In the genomic region with DNA sequence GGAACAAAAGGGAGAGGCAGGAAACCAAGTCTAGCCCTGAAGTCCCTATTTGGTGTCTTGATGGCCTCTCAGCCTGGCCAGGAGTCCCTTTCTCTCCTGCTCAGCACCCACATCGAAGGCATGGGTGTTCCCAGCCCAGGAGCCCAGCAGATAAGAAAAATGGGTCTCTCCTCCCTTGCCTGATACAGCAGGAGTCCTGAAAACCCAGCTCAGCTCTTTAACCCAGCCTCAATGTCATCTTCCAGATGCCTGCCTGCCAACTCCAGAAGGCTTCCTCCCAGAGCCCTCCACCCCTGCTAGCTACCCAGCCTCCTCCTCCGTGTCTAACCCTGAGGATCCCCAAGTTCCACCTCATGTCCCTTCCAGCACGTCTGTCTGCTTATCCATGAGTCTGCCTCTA, we compare ENCODE assay signal across 21 mouse cellular contexts. TPM values are rescaled to one million over a fixed set of nuclear protein-coding genes. Genes with fewer than 3 reads are reported as not detected.
A peak's percentile ranks its signal among the peaks of the same experiment; 100 is the strongest.
DNase-seq lines count a peak whose midpoint lies in the region; ATAC-seq lines count a peak whose summit lies in the region.
"Had no signal": no experiment of that assay in that cellular context is flagged by ENCODE, and none has a peak within 500 bp of the region (broad histone marks: within the 10 kb centered on the region; RNA-seq: fewer than 3 reads in every experiment).

No protein-coding gene starts in this region.

- DNase-seq in gastrocnemius, postnatal 10 days: peak; percentile 2
- DNase-seq in gastrocnemius, adult 8-10 months (ENCODE audit: low spot score in 2 of 2): no peak
- DNase-seq in midbrain, embryonic 10.5 days (ENCODE audit: low spot score): peak; percentile 7
- DNase-seq in thymus, postnatal 4 days: peak; percentile 11
- no peak for DNase-seq in thymus, postnatal 10 days (ENCODE audit: low spot score in 2 of 2)
- DNase-seq in neural tube, embryonic 11.5 days (ENCODE audit: low spot score): peak; percentile 2
- DNase-seq in adrenal gland, adult 2 months: no peak
- DNase-seq: cerebellum, adult 11-12 months; cerebellum, postnatal 36 days; forebrain, postnatal 0 days; gastrocnemius, postnatal 25 days; left cerebral cortex, postnatal 4 days; midbrain, embryonic 14.5 days had no signal

- H3K9ac ChIP-seq in midbrain, embryonic 13.5 days (replicated peaks): no peak overlapping the region
- H3K9ac ChIP-seq in neural tube, embryonic 11.5 days (ENCODE audit: low read length): no peak overlapping the region
- H3K9ac ChIP-seq: forebrain, postnatal 0 days; heart, embryonic 12.5 days; liver, embryonic 15.5 days; neural tube, embryonic 12.5 days had no signal

- peaks cover 9% of the 10 kb centered on the region; the same call in 1 of the 2 replicates for H3K4me1 ChIP-seq in midbrain, embryonic 10.5 days
- 0 out of 2 replicates have a peak, but pooled peaks cover 4% of the 10 kb centered on the region for H3K4me1 ChIP-seq in midbrain, embryonic 13.5 days (replicated peaks)
- H3K4me1 ChIP-seq in neural tube, embryonic 11.5 days (ENCODE audit: control insufficient read depth, insufficient read depth, low read length): no peaks in the 10 kb centered on the region
- H3K4me1 ChIP-seq: embryonic facial prominence, embryonic 10.5 days; heart, embryonic 12.5 days; liver, embryonic 15.5 days; neural tube, embryonic 12.5 days had no signal

- no peak overlapping the region for H3K4me2 ChIP-seq in midbrain, embryonic 13.5 days (replicated peaks)
- H3K4me2 ChIP-seq in neural tube, embryonic 11.5 days (ENCODE audit: low read depth): no peak overlapping the region
- H3K4me2 ChIP-seq: heart, embryonic 12.5 days; liver, embryonic 15.5 days; neural tube, embryonic 12.5 days had no signal

- H3K4me3 ChIP-seq in midbrain, embryonic 10.5 days: no peak overlapping the region
- no peak overlapping the region for H3K4me3 ChIP-seq in midbrain, embryonic 13.5 days (replicated peaks)
- no peak overlapping the region for H3K4me3 ChIP-seq in neural tube, embryonic 11.5 days (ENCODE audit: low read depth, low read length)
- H3K4me3 ChIP-seq: embryonic facial prominence, embryonic 10.5 days; erythroblast, embryonic 14.5 days; heart, embryonic 12.5 days; liver, embryonic 15.5 days; neural tube, embryonic 12.5 days had no signal

- 0 out of 2 replicates have a peak overlapping the region, but pooled peaks have one; percentile 4 for H3K27ac ChIP-seq in midbrain, embryonic 10.5 days (replicated peaks)
- H3K27ac ChIP-seq in midbrain, embryonic 13.5 days: no peak overlapping the region
- H3K27ac ChIP-seq in neural tube, embryonic 11.5 days (ENCODE audit: low read depth, low read length): no peak overlapping the region
- H3K27ac ChIP-seq: embryonic facial prominence, embryonic 10.5 days; liver, embryonic 15.5 days; neural tube, embryonic 12.5 days had no signal

- ATAC-seq in midbrain, embryonic 13.5 days: no peak
- no peak for ATAC-seq in neural tube, embryonic 11.5 days (ENCODE audit: insufficient read depth, low FRiP score, low TSS enrichment)
- ATAC-seq: forebrain, postnatal 0 days had no signal

- no peaks in the 10 kb centered on the region for H3K9me3 ChIP-seq in midbrain, embryonic 10.5 days (replicated peaks)
- H3K9me3 ChIP-seq in midbrain, embryonic 13.5 days: 0 out of 2 replicates have a peak, but pooled peaks cover 3% of the 10 kb centered on the region
- H3K9me3 ChIP-seq in neural tube, embryonic 11.5 days (ENCODE audit: control insufficient read depth, low read length): no peaks in the 10 kb centered on the region
- H3K9me3 ChIP-seq: embryonic facial prominence, embryonic 10.5 days; liver, embryonic 15.5 days; neural tube, embryonic 12.5 days had no signal

- WGBS in midbrain, embryonic 10.5 days: 77% methylated on average over 3 of the region's 3 CpGs
- WGBS in midbrain, embryonic 13.5 days: 70% methylated on average over 3 of the region's 3 CpGs
- WGBS in neural tube, embryonic 11.5 days: 76% methylated on average over 3 of the region's 3 CpGs

- no peaks in the 10 kb centered on the region for H3K27me3 ChIP-seq in midbrain, embryonic 10.5 days (ENCODE audit: low read depth, poor library complexity, severe bottlenecking)
- H3K27me3 ChIP-seq in midbrain, embryonic 13.5 days: no peaks in the 10 kb centered on the region
- H3K27me3 ChIP-seq in neural tube, embryonic 11.5 days (ENCODE audit: control insufficient read depth, insufficient read depth, low read length): no peaks in the 10 kb centered on the region
- H3K27me3 ChIP-seq: neural tube, embryonic 12.5 days had no signal

- no peaks in the 10 kb centered on the region for H3K36me3 ChIP-seq in midbrain, embryonic 10.5 days
- no peaks in the 10 kb centered on the region for H3K36me3 ChIP-seq in midbrain, embryonic 13.5 days
- H3K36me3 ChIP-seq in neural tube, embryonic 11.5 days (ENCODE audit: control insufficient read depth, insufficient read depth, low read length): no peaks in the 10 kb centered on the region
- H3K36me3 ChIP-seq: embryonic facial prominence, embryonic 10.5 days; heart, embryonic 12.5 days; liver, embryonic 15.5 days; neural tube, embryonic 12.5 days had no signal

RNA-seq across cellular contexts. Expression of gene Zbp1, which starts 1.5 kb away (rescaled TPM):
- total RNA-seq in gastrocnemius, postnatal 10 days (2021): under 1 TPM in 1 of 2 experiments, not detected in 1; 0.09 TPM
- total RNA-seq in gastrocnemius, adult 8-10 months (2022): under 1 TPM in 1 of 4 experiments, not detected in 3; 0.54 TPM
- polyA plus RNA-seq in midbrain, embryonic 10.5 days (2016; fragmentation: Nextera tagmentation; extraction: Ambion mirVana): 0.28 and 0.43 TPM in 2 replicates
- 0.27 and 0.50 TPM in 2 replicates for polyA plus RNA-seq in midbrain, embryonic 13.5 days (2015; fragmentation: Nextera tagmentation; extraction: Ambion mirVana)
- polyA plus RNA-seq in neural tube, embryonic 11.5 days (2014; fragmentation: Nextera tagmentation; extraction: Ambion mirVana): not detected in 2 replicates
- total RNA-seq in adrenal gland, adult 2 months (2021): 1 to 10 TPM; 2.7 to 9.0 TPM
- polyA plus RNA-seq in adrenal gland, adult 2 months (2012; rRNA removed): 3.3 and 3.8 TPM in 2 replicates
- total RNA-seq: layer of hippocampus, postnatal 10 days had no signal
- polyA plus RNA-seq: embryonic facial prominence, embryonic 10.5 days; erythroblast, embryonic 14.5 days; heart, embryonic 12.5 days; hindbrain, embryonic 11.5 days had no signal

RNA-seq across cellular contexts. Expression of gene Pmepa1, which starts 59.1 kb away (rescaled TPM):
- total RNA-seq in gastrocnemius, postnatal 10 days (2021): 10 to 100 TPM; 15.8 to 19.8 TPM
- 10 to 100 TPM; 10.8 to 23.7 (median 18.9) TPM for total RNA-seq in gastrocnemius, adult 8-10 months (2022)
- polyA plus RNA-seq in midbrain, embryonic 10.5 days (2016; fragmentation: Nextera tagmentation; extraction: Ambion mirVana): 1.2 and 2.0 TPM in 2 replicates
- polyA plus RNA-seq in midbrain, embryonic 13.5 days (2015; fragmentation: Nextera tagmentation; extraction: Ambion mirVana): 3.9 and 4.7 TPM in 2 replicates
- polyA plus RNA-seq in neural tube, embryonic 11.5 days (2014; fragmentation: Nextera tagmentation; extraction: Ambion mirVana): 5.3 and 5.9 TPM in 2 replicates
- 10 to 100 TPM; 67.5 to 90.3 TPM for total RNA-seq in adrenal gland, adult 2 months (2021)
- 90.3 and 91.4 TPM in 2 replicates for polyA plus RNA-seq in adrenal gland, adult 2 months (2012; rRNA removed)

Comparison
In these comparisons a context has a peak if more than half of its experiments do, and no peak if none do; other contexts are left out.
1. DNase-seq: peak in gastrocnemius, postnatal 10 days (single experiment), midbrain, embryonic 10.5 days (single experiment), thymus, postnatal 4 days (single experiment) and neural tube, embryonic 11.5 days (single experiment); none in gastrocnemius, adult 8-10 months (0 of 2), thymus, postnatal 10 days (0 of 2) and adrenal gland, adult 2 months (single experiment).
2. RNA of gene Pmepa1, which starts 59.1 kb away (polyA plus RNA-seq): 90.3 to 91.4 TPM in adrenal gland, adult 2 months; 5.3 to 5.9 TPM in neural tube, embryonic 11.5 days, 3.9 to 4.7 TPM in midbrain, embryonic 13.5 days and 1.2 to 2.0 TPM in midbrain, embryonic 10.5 days; every median in the first group is over 10 times any median in the second.